Mouse (Mus musculus) C2C12 (cell line): ENCODE measurements around the gene Gpr171. TPM values are rescaled to one million over a fixed set of nuclear protein-coding genes. Genes with fewer than 3 reads are reported as not detected.
A peak's percentile ranks its signal among the peaks of the same experiment; 100 is the strongest.
"Not testable (repeated sequence)": the region's sequence is repeated elsewhere in the genome, so short reads cannot be mapped to it uniquely, and the experiment has no call there.

Source experiments
- H3K27me3 ChIP-seq: one replicate; pipeline ENCODE4 v1.6.1; 2011; ENCODE audit not compliant: control insufficient read depth, insufficient read depth, insufficient read length
- H3K36me3 ChIP-seq: one replicate; pipeline ENCODE4 v1.6.1; 2011; ENCODE audit not compliant: control insufficient read depth, insufficient read depth
- H3K4me3 ChIP-seq: one replicate; pipeline ENCODE4 v1.5.1; 2011; ENCODE audit warnings: mild to moderate bottlenecking, control low read depth; ENCODE audit not compliant: poor library complexity, insufficient read depth, severe bottlenecking
- H3K79me2 ChIP-seq: one replicate; pipeline ENCODE4 v1.6.1; 2011; ENCODE audit not compliant: control insufficient read depth, insufficient read depth
- H3K79me3 ChIP-seq: one replicate; pipeline ENCODE4 v1.6.1; 2011; ENCODE audit warnings: low read depth, control low read depth
- H3ac ChIP-seq: one replicate; pipeline ENCODE3; 2011; ENCODE audit warnings: low read depth; ENCODE audit not compliant: control insufficient read depth, insufficient read length
- CEBPB ChIP-seq: IDR thresholded peaks from one replicate; pipeline ENCODE4 v1.6.1; 2011; ENCODE audit warnings: low read depth, mild to moderate bottlenecking, control low read depth, moderate library complexity
- CTCF ChIP-seq: IDR thresholded peaks from one replicate; pipeline ENCODE4 v1.5.1; 2011; ENCODE audit not compliant: control insufficient read depth, insufficient read depth, insufficient read length
- FOSL1 ChIP-seq: IDR thresholded peaks from one replicate; pipeline ENCODE4 v1.8.0; 2011; ENCODE audit warnings: mild to moderate bottlenecking, low read length; ENCODE audit not compliant: poor library complexity, insufficient read depth, severe bottlenecking
- MAX ChIP-seq: IDR thresholded peaks from one replicate; pipeline ENCODE4 v1.6.1; 2011; ENCODE audit warnings: mild to moderate bottlenecking, control low read depth
- MYOD1 ChIP-seq: IDR thresholded peaks from one replicate; pipeline ENCODE4 v1.6.1; 2011; ENCODE audit warnings: low read depth; ENCODE audit not compliant: control insufficient read depth, insufficient read length
- MYOG ChIP-seq: IDR thresholded peaks from one replicate; pipeline ENCODE4 v1.6.1; 2011; ENCODE audit not compliant: control insufficient read depth, insufficient read length; ENCODE audit errors: extremely low read depth
- USF1 ChIP-seq: IDR thresholded peaks from one replicate; pipeline ENCODE4 v1.6.1; 2011; ENCODE audit warnings: low read depth, mild to moderate bottlenecking, control low read depth, moderate library complexity
- polyA plus RNA-seq: library from polyadenylated mRNA; unstranded; fragments of >200 nt; fragmentation: generic; extraction: Trizol; gene quantifications from one replicate; pipeline ENCODE4 v1.2.1, GENCODE M21; 2012; ENCODE audit warnings: missing spikeins

Gpr171 gene
- polyA plus RNA-seq, 1 experiment: not detected

DNA sequence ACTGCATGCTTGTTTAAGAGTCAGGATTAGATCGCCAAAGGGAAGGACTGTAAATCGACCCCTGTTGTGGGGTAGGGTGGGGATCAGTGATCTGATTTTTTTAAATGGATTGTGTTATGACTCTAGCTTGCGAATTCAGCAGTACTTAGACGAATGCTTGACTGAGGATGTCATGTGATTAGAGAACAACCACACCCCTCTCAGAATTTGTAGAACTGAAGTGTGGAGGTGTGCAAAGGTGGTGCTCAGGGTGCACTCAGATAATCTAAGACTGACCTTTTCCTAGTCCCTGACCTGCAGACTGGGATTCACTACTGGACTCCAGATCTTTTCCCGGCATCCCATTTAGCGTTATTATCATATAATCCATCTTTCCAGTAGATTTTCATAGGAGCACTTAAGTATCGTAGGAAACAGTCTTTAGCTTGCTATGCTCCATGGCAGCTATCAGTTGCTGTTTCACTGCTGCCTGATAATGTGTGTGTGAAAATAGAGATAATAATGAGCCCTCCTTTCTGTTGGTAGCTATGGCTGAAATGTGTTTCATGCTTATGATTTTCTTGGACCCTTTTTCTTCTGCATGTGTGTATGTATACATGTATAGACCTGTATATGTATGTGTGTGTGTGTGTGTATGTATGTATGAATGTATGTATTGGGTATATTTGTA, 20.3 kb upstream of the Gpr171 start:
- Histone ChIP-seq H3K79me3 (no peaks in the 10 kb centered on the region), H3K36me3 (no peaks in the 10 kb centered on the region), H3K79me2 (no peaks in the 10 kb centered on the region), H3K27me3 (peaks cover 3% of the 10 kb centered on the region), H3K4me3 (no peak overlapping the region), H3ac (no peak overlapping the region)
- TF ChIP-seq CEBPB (no peak), MYOD1 (no peak), MAX (no peak), USF1 (no peak), MYOG (no peak), FOSL1 (no peak), CTCF (no peak)

DNA sequence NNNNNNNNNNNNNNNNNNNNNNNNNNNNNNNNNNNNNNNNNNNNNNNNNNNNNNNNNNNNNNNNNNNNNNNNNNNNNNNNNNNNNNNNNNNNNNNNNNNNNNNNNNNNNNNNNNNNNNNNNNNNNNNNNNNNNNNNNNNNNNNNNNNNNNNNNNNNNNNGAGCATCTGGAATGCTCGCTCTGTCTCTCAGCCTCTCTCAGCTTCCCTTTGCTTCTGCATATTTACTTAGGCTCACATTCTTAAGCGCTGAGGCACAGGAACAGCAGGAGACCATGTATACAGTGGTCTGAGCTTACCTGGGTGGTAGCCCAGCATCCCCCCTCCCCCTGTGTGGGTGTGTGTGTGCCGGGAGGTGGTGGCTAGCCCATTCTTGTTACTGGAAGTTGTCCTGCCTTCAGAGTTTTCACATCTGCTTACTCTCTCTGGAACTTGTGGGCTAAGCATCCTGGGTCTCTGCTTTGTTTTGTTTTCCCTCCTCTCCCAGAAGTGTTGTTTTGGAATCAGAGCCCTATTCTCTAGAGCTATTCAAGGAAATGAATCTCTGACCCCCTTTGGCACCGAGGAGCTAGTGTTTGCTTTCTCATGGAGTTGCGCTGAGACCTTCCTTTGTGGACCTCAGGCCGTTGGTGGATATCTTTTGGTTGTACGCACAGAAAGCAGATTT, 19.6 kb upstream of the Gpr171 start:
- H3K79me2 ChIP-seq: no peaks in the 10 kb centered on the region
- no peak overlapping the region for H3ac ChIP-seq
- peak; percentile 30 for TF ChIP-seq MYOD1
- TF ChIP-seq FOSL1: no peak
- H3K36me3 ChIP-seq: no peaks in the 10 kb centered on the region
- H3K4me3 ChIP-seq: no peak overlapping the region
- H3K27me3 ChIP-seq: peaks cover 3% of the 10 kb centered on the region
- no peaks in the 10 kb centered on the region for H3K79me3 ChIP-seq

DNA sequence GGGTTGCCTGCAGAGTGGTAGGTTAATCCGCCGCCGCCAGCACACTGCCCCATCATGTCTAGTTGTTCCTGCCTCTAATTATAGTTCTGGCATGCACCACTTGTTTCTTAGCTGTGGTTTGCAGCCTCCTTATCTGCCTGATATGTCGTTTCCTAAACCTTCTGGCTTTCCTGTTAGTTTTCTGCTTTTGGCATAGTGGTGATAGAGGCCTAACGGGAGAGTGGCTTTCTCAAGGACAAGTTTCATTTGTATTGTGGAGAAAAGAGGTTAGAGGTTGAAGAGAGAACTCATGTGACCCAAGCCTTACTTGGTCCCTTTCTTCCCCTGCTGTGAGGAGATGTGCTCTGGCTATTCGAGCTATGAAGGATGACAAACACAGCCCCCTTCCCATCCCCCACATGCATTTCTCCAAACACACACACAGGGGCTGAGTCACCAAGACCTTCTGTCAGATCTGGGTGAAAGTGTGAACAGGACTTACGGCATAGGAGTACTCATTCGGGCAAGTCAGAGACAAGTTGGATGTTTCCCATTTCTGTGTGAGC, 12.4 kb upstream of the Gpr171 start:
- H3K4me3 ChIP-seq: no peak overlapping the region
- no peak overlapping the region for H3ac ChIP-seq
- H3K27me3 ChIP-seq: peaks cover 3% of the 10 kb centered on the region
- H3K79me3 ChIP-seq: no peaks in the 10 kb centered on the region
- H3K36me3 ChIP-seq: no peaks in the 10 kb centered on the region
- no peaks in the 10 kb centered on the region for H3K79me2 ChIP-seq
- TF ChIP-seq MYOD1 (no peak), CTCF (no peak), USF1 (no peak), MAX (no peak), FOSL1 (no peak), MYOG (no peak), CEBPB (no peak)

DNA sequence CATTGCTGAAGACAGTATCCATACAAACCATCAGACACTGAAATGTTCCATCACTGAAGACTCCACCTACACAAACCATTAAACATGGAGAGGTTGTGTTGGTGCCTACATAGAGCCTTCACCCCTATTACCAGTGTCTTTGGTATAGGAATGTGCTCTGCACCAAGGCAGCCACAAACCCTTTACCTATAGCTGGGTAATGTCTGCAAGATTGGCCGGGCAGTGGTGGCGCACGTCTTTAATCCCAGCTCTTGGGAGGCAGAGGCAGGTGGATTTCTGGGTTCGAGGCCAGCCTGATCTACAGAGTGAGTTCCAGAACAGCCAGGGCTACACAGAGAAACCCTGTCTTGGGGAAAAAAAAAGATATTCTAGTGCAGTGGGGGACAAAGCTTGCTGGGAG, 11.7 kb upstream of the Gpr171 start:
- not testable (repeated sequence) for H3K79me2 ChIP-seq, H3K4me3 ChIP-seq, H3ac ChIP-seq, H3K79me3 ChIP-seq, H3K36me3 ChIP-seq, H3K27me3 ChIP-seq

DNA sequence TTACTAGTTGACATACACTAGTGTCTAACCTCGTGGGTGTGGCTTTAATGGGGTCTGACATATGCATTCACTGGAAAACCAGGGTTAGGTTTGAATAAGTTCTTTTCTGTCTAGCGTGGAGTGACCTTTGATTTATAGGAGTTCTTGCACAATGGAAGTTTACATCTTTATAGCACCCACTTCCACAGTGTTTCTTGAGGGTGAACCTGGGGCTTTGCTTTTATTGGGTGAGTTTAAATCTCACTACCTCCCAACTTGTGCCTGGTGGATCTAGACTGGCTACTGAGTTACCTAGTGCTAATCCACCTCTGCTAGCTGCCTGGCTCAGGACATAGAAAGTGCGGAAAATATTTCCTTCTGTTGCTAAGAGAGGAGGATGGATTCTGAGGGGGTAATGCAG, 10.3 kb upstream of the Gpr171 start:
- no peak overlapping the region for H3K4me3 ChIP-seq
- no peaks in the 10 kb centered on the region for H3K36me3 ChIP-seq
- no peaks in the 10 kb centered on the region for H3K27me3 ChIP-seq
- no peaks in the 10 kb centered on the region for H3K79me2 ChIP-seq
- H3K79me3 ChIP-seq: no peaks in the 10 kb centered on the region
- TF ChIP-seq MAX (no peak), USF1 (no peak), MYOG (no peak), MYOD1 (no peak), CEBPB (no peak), FOSL1 (no peak), CTCF (no peak)
- no peak overlapping the region for H3ac ChIP-seq

DNA sequence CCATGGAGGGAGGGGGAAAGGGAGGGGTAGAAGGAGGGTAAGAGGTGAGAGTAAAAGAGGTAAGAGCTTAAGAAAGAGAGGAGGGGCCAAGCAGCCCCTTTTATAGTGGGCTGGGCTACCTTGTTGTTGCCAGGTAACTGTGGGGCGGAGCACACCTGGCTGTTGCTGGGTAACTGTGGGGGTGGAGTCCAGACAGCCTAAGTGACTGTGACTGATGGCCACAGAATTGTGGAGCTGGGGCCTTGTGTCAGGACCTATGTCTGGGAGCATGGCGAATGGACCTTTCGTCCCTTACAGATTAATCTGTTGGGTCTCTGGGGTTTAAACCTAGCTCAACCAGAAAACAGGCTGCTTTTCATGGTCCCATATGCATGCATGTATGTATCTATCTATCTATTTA, 8.2 kb upstream of the Gpr171 start:
- not testable (repeated sequence) for H3ac ChIP-seq, H3K79me2 ChIP-seq, H3K4me3 ChIP-seq, H3K27me3 ChIP-seq, H3K79me3 ChIP-seq, H3K36me3 ChIP-seq

DNA sequence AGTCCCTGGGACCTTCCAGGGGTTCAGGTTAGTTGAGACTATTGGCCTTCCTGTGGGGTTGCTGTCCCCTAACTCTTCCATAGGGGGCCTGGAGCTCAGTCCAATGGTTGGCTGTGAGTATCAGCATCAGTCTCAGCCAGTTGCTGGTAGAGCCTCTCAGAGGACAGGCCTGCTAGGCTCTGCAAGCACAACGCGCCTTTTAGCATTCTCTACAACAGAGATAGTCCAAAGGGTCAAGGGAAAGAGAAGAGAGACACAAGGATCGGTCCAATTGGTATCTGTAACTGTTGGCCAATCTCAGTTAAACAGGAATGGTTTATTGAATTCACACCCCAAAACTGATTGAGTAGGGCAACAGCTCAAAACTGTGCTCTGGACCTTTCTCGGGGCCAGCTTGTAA, 5.8 kb upstream of the Gpr171 start:
- no peaks in the 10 kb centered on the region for H3K27me3 ChIP-seq
- no peak overlapping the region for H3K4me3 ChIP-seq
- no peaks in the 10 kb centered on the region for H3K36me3 ChIP-seq
- H3K79me3 ChIP-seq: no peaks in the 10 kb centered on the region
- TF ChIP-seq USF1: no peak
- no peak for TF ChIP-seq CTCF
- H3K79me2 ChIP-seq: no peaks in the 10 kb centered on the region
- H3ac ChIP-seq: no peak overlapping the region
